Comparison of ENCODE assay signal across 20 mouse cellular contexts in genomic region chr16:13804666-13805065, GRCm38 (mm10). TPM values are rescaled to one million over a fixed set of nuclear protein-coding genes. Genes with fewer than 3 reads are reported as not detected.
DNase-seq lines count a peak whose midpoint lies in the region; ATAC-seq and TF ChIP-seq lines count a peak whose summit lies in the region.
"Had no signal": no experiment of that assay in that cellular context is flagged by ENCODE, and none has a peak within 500 bp of the region (broad histone marks: within the 10 kb centered on the region; RNA-seq: fewer than 3 reads in every experiment).

No protein-coding gene starts in this region.

- TF ChIP-seq CTCF in heart, adult 2 months (IDR thresholded peaks at IDR 0.05): peak; percentile 22; the same call in 1 of the 2 replicates
- peak; percentile 15; the same call in 1 of the 2 replicates for TF ChIP-seq CTCF in liver, postnatal 0 days (IDR thresholded peaks at IDR 0.05; ENCODE audit: low read depth)
- TF ChIP-seq CTCF in lung, adult 2 months (IDR thresholded peaks at IDR 0.05; ENCODE audit: insufficient read depth, low read length): no peak

- H3K4me3 ChIP-seq in heart, adult 2 months: no peak overlapping the region
- no peak overlapping the region for H3K4me3 ChIP-seq in heart, embryonic 12.5 days
- no peak overlapping the region for H3K4me3 ChIP-seq in liver, postnatal 0 days (ENCODE audit: low read depth, low read length)
- H3K4me3 ChIP-seq in liver, embryonic 11.5 days (ENCODE audit: low read depth, low read length): no peak overlapping the region
- no peak overlapping the region for H3K4me3 ChIP-seq in lung, adult 2 months (replicated peaks; ENCODE audit: extremely low read depth, low read depth, low read length)
- H3K4me3 ChIP-seq: erythroblast, embryonic 14.5 days; gastrocnemius, adult 2 months; megakaryocyte, embryonic 14.5 days; neural tube, embryonic 13.5 days had no signal

- no peaks in the 10 kb centered on the region for H3K9me3 ChIP-seq in heart, embryonic 12.5 days (replicated peaks)
- H3K9me3 ChIP-seq in liver, postnatal 0 days (ENCODE audit: low read length): no peaks in the 10 kb centered on the region
- no peaks in the 10 kb centered on the region for H3K9me3 ChIP-seq in liver, embryonic 11.5 days (ENCODE audit: control insufficient read depth, low read length)
- H3K9me3 ChIP-seq: megakaryocyte, embryonic 14.5 days; neural tube, embryonic 13.5 days had no signal

- H3K4me2 ChIP-seq in heart, embryonic 12.5 days: no peak overlapping the region
- H3K4me2 ChIP-seq in liver, postnatal 0 days (ENCODE audit: low read depth, low read length): no peak overlapping the region
- no peak overlapping the region for H3K4me2 ChIP-seq in liver, embryonic 11.5 days
- H3K4me2 ChIP-seq: neural tube, embryonic 13.5 days had no signal

- no peak for TF ChIP-seq POLR2A in heart, adult 2 months (IDR thresholded peaks at IDR 0.05; ENCODE audit: insufficient read depth, low read depth, low read length)
- TF ChIP-seq POLR2A in lung, adult 2 months (IDR thresholded peaks at IDR 0.05; ENCODE audit: borderline replicate concordance, extremely low read depth, low read depth, low read length): no peak

- ATAC-seq in heart, embryonic 12.5 days (ENCODE audit: insufficient number of reproducible peaks, low FRiP score): no peak
- no peak for ATAC-seq in liver, postnatal 0 days
- no peak for ATAC-seq in liver, embryonic 11.5 days (replicated peaks; ENCODE audit: low FRiP score)
- peak; percentile 46; the same call in 1 of the 2 replicates for ATAC-seq in megakaryocyte progenitor cell, adult 5-6 weeks (replicated peaks; ENCODE audit: poor library complexity)
- ATAC-seq in granulocyte monocyte progenitor cell, adult 5-6 weeks (replicated peaks; ENCODE audit: poor library complexity, severe bottlenecking): no peak
- ATAC-seq: forebrain, embryonic 14.5 days; hindbrain, embryonic 16.5 days had no signal

- no peak for DNase-seq in heart, adult 2 months
- no peak for DNase-seq in liver, postnatal 0 days
- no peak for DNase-seq in liver, embryonic 11.5 days (ENCODE audit: low spot score)
- DNase-seq in R1 (ENCODE audit: low read depth, low spot score): peak; percentile 77
- DNase-seq in lung, adult 2 months: no peak
- DNase-seq: adrenal gland, postnatal 14 days; gastrocnemius, adult 2 months; heart, adult 18-20 months; heart, postnatal 10 days; kidney, adult 8-10 months; kidney, postnatal 25 days; thymus, adult 18-20 months had no signal

- H3K27me3 ChIP-seq in heart, adult 2 months (ENCODE audit: control insufficient read depth, insufficient read depth, low read length): no peaks in the 10 kb centered on the region
- H3K27me3 ChIP-seq in heart, embryonic 12.5 days (replicated peaks): no peaks in the 10 kb centered on the region
- H3K27me3 ChIP-seq in liver, postnatal 0 days (ENCODE audit: insufficient read depth, low read length): no peaks in the 10 kb centered on the region
- H3K27me3 ChIP-seq in liver, embryonic 11.5 days (replicated peaks; ENCODE audit: control insufficient read depth, insufficient read depth, low read length): no peaks in the 10 kb centered on the region
- H3K27me3 ChIP-seq: megakaryocyte, embryonic 14.5 days; neural tube, embryonic 13.5 days had no signal

- H3K79me2 ChIP-seq in heart, adult 2 months (replicated peaks; ENCODE audit: control insufficient read depth, insufficient read depth, low read length): no peaks in the 10 kb centered on the region

- H3K27ac ChIP-seq in heart, adult 2 months: no peak overlapping the region
- H3K27ac ChIP-seq in heart, embryonic 12.5 days (ENCODE audit: poor library complexity, severe bottlenecking): no peak overlapping the region
- H3K27ac ChIP-seq in liver, postnatal 0 days (ENCODE audit: low read depth): no peak overlapping the region
- H3K27ac ChIP-seq in liver, embryonic 11.5 days (ENCODE audit: low read depth, low read length): no peak overlapping the region
- H3K27ac ChIP-seq: gastrocnemius, adult 2 months; neural tube, embryonic 13.5 days had no signal

- intact Hi-C loops in heart, adult 2 months (cut with DNase I): no loop called here

- no peaks in the 10 kb centered on the region for H3K4me1 ChIP-seq in heart, adult 2 months (ENCODE audit: control insufficient read depth, insufficient read depth, low read length)
- H3K4me1 ChIP-seq in heart, embryonic 12.5 days (replicated peaks): no peaks in the 10 kb centered on the region
- H3K4me1 ChIP-seq in liver, postnatal 0 days (ENCODE audit: insufficient read depth): no peaks in the 10 kb centered on the region
- no peaks in the 10 kb centered on the region for H3K4me1 ChIP-seq in liver, embryonic 11.5 days (replicated peaks; ENCODE audit: control insufficient read depth, insufficient read depth, low read length)
- H3K4me1 ChIP-seq in lung, adult 2 months (ENCODE audit: control insufficient read depth, insufficient read depth, low read length): no peaks in the 10 kb centered on the region
- H3K4me1 ChIP-seq: neural tube, embryonic 13.5 days had no signal

- 74% methylated on average over 5 of the region's 5 CpGs for WGBS in heart, adult 2 months
- WGBS in heart, embryonic 12.5 days: 79% methylated on average over 5 of the region's 5 CpGs
- WGBS in liver, postnatal 0 days (ENCODE audit: insufficient replicate concordance): 86% methylated on average over 5 of the region's 5 CpGs
- 87% methylated on average over 5 of the region's 5 CpGs for WGBS in liver, embryonic 11.5 days
- WGBS in lung, adult 2 months: 86% methylated on average over 5 of the region's 5 CpGs

- peaks cover 6% of the 10 kb centered on the region for H3K36me3 ChIP-seq in heart, adult 2 months (ENCODE audit: control insufficient read depth, insufficient read depth, low read length)
- H3K36me3 ChIP-seq in heart, embryonic 12.5 days: peaks cover 86% of the 10 kb centered on the region
- peaks cover 66% of the 10 kb centered on the region for H3K36me3 ChIP-seq in liver, postnatal 0 days (replicated peaks; ENCODE audit: insufficient read depth, low read length)
- H3K36me3 ChIP-seq in liver, embryonic 11.5 days (ENCODE audit: control insufficient read depth, insufficient read depth, low read length): peaks cover 56% of the 10 kb centered on the region

- H3K9ac ChIP-seq in heart, adult 2 months (ENCODE audit: low read depth, low read length): no peak overlapping the region
- no peak overlapping the region for H3K9ac ChIP-seq in heart, embryonic 12.5 days
- no peak overlapping the region for H3K9ac ChIP-seq in liver, postnatal 0 days (replicated peaks)
- no peak overlapping the region for H3K9ac ChIP-seq in liver, embryonic 11.5 days (ENCODE audit: low read depth, low read length)
- H3K9ac ChIP-seq: neural tube, embryonic 13.5 days had no signal

- TF ChIP-seq EP300 in heart, adult 2 months (IDR thresholded peaks at IDR 0.05; ENCODE audit: insufficient read depth, low read depth, low read length): no peak
- no peak for TF ChIP-seq EP300 in liver, postnatal 0 days (IDR thresholded peaks at IDR 0.05; ENCODE audit: low read depth)

RNA-seq across cellular contexts. Expression of gene Ntan1, which starts 14.0 kb away (rescaled TPM):
- total RNA-seq in heart, adult 2 months (2021): 10 to 100 TPM; 42.9 to 47.1 TPM
- 40.2 and 46.2 TPM in 2 replicates for polyA plus RNA-seq in heart, adult 2 months (2012; rRNA removed)
- polyA plus RNA-seq in heart, embryonic 12.5 days (2016; fragmentation: Nextera tagmentation; extraction: Ambion mirVana): 144 and 145 TPM in 2 replicates
- 34.3 and 39.4 TPM in 2 replicates for polyA plus RNA-seq in liver, postnatal 0 days (2015; fragmentation: Nextera tagmentation; extraction: Ambion mirVana)
- 83.8 and 84.4 TPM in 2 replicates for polyA plus RNA-seq in liver, embryonic 11.5 days (2014; fragmentation: Nextera tagmentation; extraction: Ambion mirVana)
- total RNA-seq in megakaryocyte progenitor cell, adult 5-6 weeks (2015): 97.9 and 123 TPM in 2 replicates
- 65.7 and 68.2 TPM in 2 replicates for total RNA-seq in megakaryocyte progenitor cell, adult 5-6 weeks (2017)
- 61.4 and 76.5 TPM in 2 replicates for total RNA-seq in granulocyte monocyte progenitor cell, adult 5-6 weeks (2014; fragmentation: Nextera tagmentation)
- 51.9 and 56.2 TPM in 2 replicates for total RNA-seq in granulocyte monocyte progenitor cell, adult 5-6 weeks (2017)
- 55.5 and 65.8 TPM in 2 replicates for polyA plus RNA-seq in lung, adult 2 months (2012; rRNA removed)

RNA-seq across cellular contexts. Expression of gene Rrn3, which starts 24.2 kb away (rescaled TPM):
- total RNA-seq in heart, adult 2 months (2021): 10 to 100 TPM; 37.9 to 38.3 TPM
- polyA plus RNA-seq in heart, adult 2 months (2012; rRNA removed): 17.2 and 25.4 TPM in 2 replicates
- 61.0 and 63.6 TPM in 2 replicates for polyA plus RNA-seq in heart, embryonic 12.5 days (2016; fragmentation: Nextera tagmentation; extraction: Ambion mirVana)
- polyA plus RNA-seq in liver, postnatal 0 days (2015; fragmentation: Nextera tagmentation; extraction: Ambion mirVana): 13.9 and 15.3 TPM in 2 replicates
- polyA plus RNA-seq in liver, embryonic 11.5 days (2014; fragmentation: Nextera tagmentation; extraction: Ambion mirVana): 67.1 and 77.2 TPM in 2 replicates
- 28.7 and 34.7 TPM in 2 replicates for total RNA-seq in megakaryocyte progenitor cell, adult 5-6 weeks (2015)
- 45.2 and 49.6 TPM in 2 replicates for total RNA-seq in megakaryocyte progenitor cell, adult 5-6 weeks (2017)
- 24.4 and 27.6 TPM in 2 replicates for total RNA-seq in granulocyte monocyte progenitor cell, adult 5-6 weeks (2014; fragmentation: Nextera tagmentation)
- total RNA-seq in granulocyte monocyte progenitor cell, adult 5-6 weeks (2017): 39.9 and 45.5 TPM in 2 replicates
- polyA plus RNA-seq in lung, adult 2 months (2012; rRNA removed): 6.5 and 9.2 TPM in 2 replicates
